Mouse (Mus musculus): ENCODE measurements around the gene Hip1. TPM values are rescaled to one million over a fixed set of nuclear protein-coding genes. Genes with fewer than 3 reads are reported as not detected.
"Not testable (repeated sequence)": the region's sequence is repeated elsewhere in the genome, so short reads cannot be mapped to it uniquely, and the experiment has no call there.

Hip1 gene
- polyA plus RNA-seq, 1 experiment, result 0.51 TPM

- H3K4me3 ChIP-seq (replicated peaks), result no peak overlapping the region
- peaks cover 96% of the 10 kb centered on the region for H3K36me3 ChIP-seq (replicated peaks; ENCODE audit: low read length)
- no peaks in the 10 kb centered on the region for H3K27me3 ChIP-seq (replicated peaks)
- no peaks in the 10 kb centered on the region for H3K9me3 ChIP-seq
- peaks cover 8% of the 10 kb centered on the region; the same call in 1 of the 2 replicates for H3K4me1 ChIP-seq
- TF ChIP-seq FLI1 (IDR thresholded peaks at IDR 0.05; ENCODE audit: low read length) (no peak), GATA1 (IDR thresholded peaks at IDR 0.05; ENCODE audit: borderline replicate concordance, low read length) (no peak)
These were observed 163.5 kb downstream of the Hip1 start for GRCm38 (mm10) chr5:135381356-135381925.

DNA sequence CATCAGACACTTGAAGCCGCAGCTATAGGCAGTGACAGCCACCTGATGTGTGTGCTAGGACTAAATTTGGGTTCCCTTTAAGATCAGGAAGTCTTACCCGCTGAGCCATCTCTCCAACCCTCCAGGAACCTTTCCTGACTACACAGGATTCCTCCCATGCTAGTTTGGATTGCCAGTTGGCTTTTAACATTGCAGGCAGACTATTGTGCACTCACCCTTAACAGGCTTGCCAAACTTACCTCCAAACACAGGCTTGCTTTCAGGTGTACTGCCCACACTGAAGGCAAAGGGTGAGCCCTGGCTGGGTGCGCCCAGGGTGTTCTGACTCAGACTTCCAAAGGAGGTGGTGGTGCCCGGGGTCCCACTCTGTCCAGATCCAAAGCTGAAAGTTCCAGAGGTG, 164.2 kb downstream of the Hip1 start:
- H3K9me3 ChIP-seq, result no peaks in the 10 kb centered on the region
- peaks cover 99% of the 10 kb centered on the region for H3K36me3 ChIP-seq (replicated peaks; ENCODE audit: low read length)
- no peak overlapping the region for H3K4me3 ChIP-seq (replicated peaks)
- H3K4me1 ChIP-seq, result peaks cover 8% of the 10 kb centered on the region; the same call in 1 of the 2 replicates
- no peaks in the 10 kb centered on the region for H3K27me3 ChIP-seq (replicated peaks)
- TF ChIP-seq GATA1 (IDR thresholded peaks at IDR 0.05; ENCODE audit: borderline replicate concordance, low read length) (no peak), FLI1 (IDR thresholded peaks at IDR 0.05; ENCODE audit: low read length) (no peak)

GRCm38 (mm10) chr5:135376341-135376740, 168.6 kb downstream of the Hip1 start:
- Histone ChIP-seq H3K9me3 (no peaks in the 10 kb centered on the region), H3K4me3 (replicated peaks) (no peak overlapping the region), H3K4me1 (peaks cover 8% of the 10 kb centered on the region), H3K27me3 (replicated peaks) (no peaks in the 10 kb centered on the region), H3K36me3 (replicated peaks; ENCODE audit: low read length) (peaks cover 97% of the 10 kb centered on the region)
- TF ChIP-seq GATA1 (IDR thresholded peaks at IDR 0.05; ENCODE audit: borderline replicate concordance, low read length), result no peak

DNA sequence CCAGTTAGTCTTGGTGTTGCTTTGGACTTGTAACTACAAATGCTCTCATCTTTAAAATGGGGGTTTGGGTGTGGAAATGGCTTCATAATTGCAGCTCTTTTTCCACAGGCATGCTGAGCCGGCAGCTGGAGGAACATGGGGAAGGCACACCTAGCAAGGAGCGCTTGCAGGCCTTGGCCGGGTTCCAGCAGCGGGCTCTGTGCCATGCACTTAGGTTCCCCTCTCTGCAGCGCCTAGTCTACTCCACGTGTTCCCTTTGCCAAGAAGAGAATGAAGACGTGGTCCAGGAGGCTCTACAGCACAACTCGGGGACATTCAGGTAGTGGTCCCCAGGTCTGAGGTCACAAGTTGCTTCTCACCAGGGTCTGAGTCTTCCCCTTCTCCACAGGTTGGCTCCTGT, 169.8 kb downstream of the Hip1 start:
- TF ChIP-seq GATA1 (IDR thresholded peaks at IDR 0.05; ENCODE audit: borderline replicate concordance, low read length) (no peak), FLI1 (IDR thresholded peaks at IDR 0.05; ENCODE audit: low read length) (no peak)
- Histone ChIP-seq H3K4me1 (peaks cover 12% of the 10 kb centered on the region), H3K27me3 (replicated peaks) (no peaks in the 10 kb centered on the region), H3K36me3 (replicated peaks; ENCODE audit: low read length) (peaks cover 87% of the 10 kb centered on the region), H3K4me3 (replicated peaks) (no peak overlapping the region), H3K9me3 (no peaks in the 10 kb centered on the region)

DNA sequence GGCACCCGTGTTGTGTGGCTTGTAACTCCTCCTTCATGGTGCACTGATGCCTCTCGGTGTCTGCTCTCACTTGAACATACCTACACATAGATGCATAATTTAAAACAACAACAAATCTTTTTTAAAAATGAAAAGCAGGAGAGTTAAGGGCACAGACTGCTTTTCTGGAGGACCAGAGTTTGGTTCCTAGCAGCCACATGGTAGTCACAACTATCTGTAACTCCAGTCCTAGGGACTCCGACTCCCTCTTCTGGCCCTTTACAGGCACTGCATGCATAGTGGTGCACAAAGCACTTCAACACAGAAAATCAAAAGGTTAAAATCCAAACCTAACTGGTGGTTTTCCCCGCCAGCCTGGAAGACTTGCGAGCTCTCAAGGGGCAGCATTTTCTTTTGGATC, 171.3 kb downstream of the Hip1 start:
- Histone ChIP-seq H3K9me3 (no peaks in the 10 kb centered on the region), H3K36me3 (replicated peaks; ENCODE audit: low read length) (peaks cover 71% of the 10 kb centered on the region), H3K4me3 (replicated peaks) (no peak overlapping the region), H3K27me3 (replicated peaks) (no peaks in the 10 kb centered on the region), H3K4me1 (peaks cover 22% of the 10 kb centered on the region)
- TF ChIP-seq FLI1 (IDR thresholded peaks at IDR 0.05; ENCODE audit: low read length), result no peak
- no peak for TF ChIP-seq GATA1 (IDR thresholded peaks at IDR 0.05; ENCODE audit: borderline replicate concordance, low read length)

DNA sequence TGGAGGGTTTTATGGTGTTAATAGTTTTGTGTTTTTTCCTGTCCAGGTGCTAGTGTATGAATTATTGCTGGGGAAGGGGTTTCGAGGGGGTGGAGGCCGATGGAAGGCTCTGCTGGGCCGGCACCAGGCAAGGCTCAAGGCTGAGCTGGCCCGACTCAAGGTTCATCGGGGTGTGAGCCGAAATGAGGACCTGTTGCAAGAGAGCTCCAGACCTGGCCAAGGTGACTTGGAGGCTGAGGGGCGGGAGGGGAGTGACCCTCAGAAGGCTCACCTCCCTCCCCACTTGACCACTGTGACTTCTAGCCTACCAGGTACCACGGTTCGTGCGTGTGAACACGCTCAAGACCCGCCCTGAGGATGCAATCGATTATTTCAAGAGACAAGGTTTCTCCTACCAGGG, 173.7 kb downstream of the Hip1 start:
- H3K4me1 ChIP-seq, result peaks cover 38% of the 10 kb centered on the region

GRCm38 (mm10) chr5:135369787-135370654, 174.9 kb downstream of the Hip1 start, which contains the start of gene Nsun5:
Gene Nsun5 (plus strand): TSS chr5:135369953.
- Histone ChIP-seq H3K27me3 (replicated peaks) (peaks cover 17% of the 10 kb centered on the region), H3K4me1 (peaks cover 42% of the 10 kb centered on the region), H3K36me3 (replicated peaks; ENCODE audit: low read length) (peaks cover 37% of the 10 kb centered on the region), H3K4me3 (replicated peaks) (peak within 1 kb of the TSS; percentile 100), H3K9me3 (no peaks in the 10 kb centered on the region)
- TF ChIP-seq GATA1 (IDR thresholded peaks at IDR 0.05; ENCODE audit: borderline replicate concordance, low read length), result no peak
- peak; percentile 55; the same call in 1 of the 2 replicates for TF ChIP-seq FLI1 (IDR thresholded peaks at IDR 0.05; ENCODE audit: low read length)

More for the DNA sequence above, 173.7 kb downstream of the Hip1 start:
- H3K27me3 ChIP-seq (replicated peaks), result peaks cover 8% of the 10 kb centered on the region
- peaks cover 48% of the 10 kb centered on the region for H3K36me3 ChIP-seq (replicated peaks; ENCODE audit: low read length)
- peak overlapping the region; percentile 7 for H3K4me3 ChIP-seq (replicated peaks)
- no peak for TF ChIP-seq FLI1 (IDR thresholded peaks at IDR 0.05; ENCODE audit: low read length)
- TF ChIP-seq GATA1 (IDR thresholded peaks at IDR 0.05; ENCODE audit: borderline replicate concordance, low read length), result no peak
- H3K9me3 ChIP-seq, result no peaks in the 10 kb centered on the region

DNA sequence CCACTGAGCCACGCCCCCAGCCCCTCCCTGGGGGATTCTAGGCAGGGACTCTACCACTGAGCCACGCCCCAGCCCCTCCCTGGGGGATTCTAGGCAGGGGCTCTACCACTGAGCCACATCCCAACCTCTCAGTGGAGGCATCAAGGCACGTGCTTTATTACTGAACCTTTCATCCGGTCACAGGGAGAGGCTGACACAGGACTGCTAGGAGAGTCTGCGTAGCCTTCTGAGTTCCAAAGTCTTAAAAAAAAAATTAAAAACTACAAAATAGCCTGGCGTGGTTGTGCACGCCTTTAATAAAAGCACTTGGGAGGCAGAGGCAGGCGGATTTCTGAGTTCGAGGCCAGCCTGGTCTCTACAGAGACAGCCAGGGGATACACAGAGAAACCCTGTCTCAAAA, 175.7 kb downstream of the Hip1 start:
- H3K4me1 ChIP-seq, result peaks cover 42% of the 10 kb centered on the region
- H3K4me3 ChIP-seq (replicated peaks), result peak overlapping the region; percentile 100
- peaks cover 28% of the 10 kb centered on the region for H3K36me3 ChIP-seq (replicated peaks; ENCODE audit: low read length)
- H3K9me3 ChIP-seq, result not testable (repeated sequence)
- peaks cover 22% of the 10 kb centered on the region for H3K27me3 ChIP-seq (replicated peaks)

- H3K4me3 ChIP-seq (replicated peaks), result peak overlapping the region; percentile 28
- H3K36me3 ChIP-seq (replicated peaks; ENCODE audit: low read length), result peaks cover 20% of the 10 kb centered on the region
- H3K4me1 ChIP-seq, result peaks cover 51% of the 10 kb centered on the region
- H3K27me3 ChIP-seq (replicated peaks), result peaks cover 30% of the 10 kb centered on the region
- TF ChIP-seq GATA1 (IDR thresholded peaks at IDR 0.05; ENCODE audit: borderline replicate concordance, low read length) (no peak), FLI1 (IDR thresholded peaks at IDR 0.05; ENCODE audit: low read length) (no peak)
- no peaks in the 10 kb centered on the region for H3K9me3 ChIP-seq
These were observed 176.6 kb downstream of the Hip1 start for GRCm38 (mm10) chr5:135368312-135368711.

DNA sequence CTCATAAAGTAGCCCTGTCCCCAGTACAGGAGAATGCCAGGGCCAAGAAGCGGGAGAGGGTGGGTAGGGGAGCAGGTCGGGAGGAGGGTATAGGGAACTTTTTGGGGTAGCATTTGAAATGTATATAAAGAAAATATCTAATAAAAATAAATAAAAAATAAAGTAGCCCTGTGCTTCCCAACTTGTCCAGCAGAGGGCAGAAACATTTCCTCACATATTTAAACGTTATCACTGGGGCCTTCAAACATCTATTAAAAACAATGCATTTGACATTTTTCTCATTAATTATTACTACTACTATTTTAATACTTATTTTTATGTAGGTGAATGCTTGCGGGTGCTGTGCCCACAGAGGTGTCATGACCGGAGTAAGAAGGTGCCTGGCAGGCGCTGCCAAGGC, 177.1 kb downstream of the Hip1 start:
- Histone ChIP-seq H3K4me1 (peaks cover 53% of the 10 kb centered on the region), H3K9me3 (no peaks in the 10 kb centered on the region), H3K4me3 (replicated peaks) (no peak overlapping the region), H3K36me3 (replicated peaks; ENCODE audit: low read length) (peaks cover 15% of the 10 kb centered on the region), H3K27me3 (replicated peaks) (peaks cover 30% of the 10 kb centered on the region)
- no peak for TF ChIP-seq FLI1 (IDR thresholded peaks at IDR 0.05; ENCODE audit: low read length)
- TF ChIP-seq GATA1 (IDR thresholded peaks at IDR 0.05; ENCODE audit: borderline replicate concordance, low read length), result no peak
